Mouse (Mus musculus) embryonic facial prominence, embryonic 10.5 days (tissue): Measurements from ENCODE around the gene Wipi1. TPM values are rescaled to one million over a fixed set of nuclear protein-coding genes. Genes with fewer than 3 reads are reported as not detected.

ENCODE experiments used
- DNase-seq: peaks from one replicate; pipeline ENCODE4 v3.0.0-alpha.2; 2017; ENCODE audit warnings: low spot score
- H3K27ac ChIP-seq: fragments of 300-500 bp; sonication (generic); replicated peaks from 2 replicates; pipeline ENCODE4 v1.5.1; 2016; ENCODE audit warnings: mild to moderate bottlenecking
- H3K27me3 ChIP-seq: fragments of 300-500 bp; sonication (generic); replicated peaks from 2 replicates; pipeline ENCODE4 v1.6.1; 2016; ENCODE audit warnings: low read depth, mild to moderate bottlenecking; ENCODE audit not compliant: poor library complexity, severe bottlenecking
- H3K36me3 ChIP-seq: fragments of 300-500 bp; sonication (generic); replicated peaks from 2 replicates; pipeline ENCODE4 v1.6.1; 2016; ENCODE audit warnings: mild to moderate bottlenecking, moderate library complexity
- H3K4me1 ChIP-seq: fragments of 300-500 bp; sonication (generic); 2 replicates; pipeline ENCODE4 v1.6.1; 2016
- H3K4me3 ChIP-seq: fragments of 300-500 bp; sonication (generic); 2 replicates; pipeline ENCODE4 v1.5.1; 2016; ENCODE audit warnings: mild to moderate bottlenecking, moderate library complexity
- H3K9me3 ChIP-seq: fragments of 300-500 bp; sonication (generic); 2 replicates; pipeline ENCODE4 v1.6.1; 2016; ENCODE audit warnings: mild to moderate bottlenecking
- WGBS: fragments of 180-500 bp; shearing (Covaris S2); methylation state at CpG from one replicate; pipeline ENCODE4 v1.1.7; 2016; 5-methylcytosine and 5-hydroxymethylcytosine counted together
- polyA plus RNA-seq: library from polyadenylated mRNA; unstranded; fragments of >200 nt; fragmentation: Nextera tagmentation; extraction: Ambion mirVana; gene quantifications from 2 replicates; pipeline ENCODE4 v1.2.1, GENCODE M21; 2016

The Wipi1 gene
- polyA plus RNA-seq, 1 experiment from 2014 or later = 25.3 TPM

- WGBS = 72% methylated on average over 9 of the region's 9 CpGs
- no peaks in the 10 kb centered on the region for H3K9me3 ChIP-seq
- no peak for DNase-seq
Measured at GRCm38 (mm10) chr11:109615286-109615685, 3.5 kb upstream of the Wipi1 start.

GRCm38 (mm10) chr11:109612871-109613529 lies 1.2 kb upstream of the Wipi1 start:
- H3K9me3 ChIP-seq = no peaks in the 10 kb centered on the region
- peaks cover 37% of the 10 kb centered on the region for H3K4me1 ChIP-seq
- no peaks in the 10 kb centered on the region for H3K36me3 ChIP-seq
- WGBS = 73% methylated on average over 7 of the region's 7 CpGs
- H3K27ac ChIP-seq = no peak overlapping the region
- no peak for DNase-seq
- H3K27me3 ChIP-seq = peaks cover 7% of the 10 kb centered on the region; the same call in 1 of the 2 replicates
- no peak overlapping the region for H3K4me3 ChIP-seq

More at GRCm38 (mm10) chr11:109615286-109615685, 3.5 kb upstream of the Wipi1 start:
- H3K4me3 ChIP-seq = no peak overlapping the region
- H3K27ac ChIP-seq = no peak overlapping the region
- H3K27me3 ChIP-seq = peaks cover 7% of the 10 kb centered on the region; the same call in 1 of the 2 replicates
- H3K36me3 ChIP-seq = no peaks in the 10 kb centered on the region
- peaks cover 27% of the 10 kb centered on the region for H3K4me1 ChIP-seq

- Histone ChIP-seq H3K27ac (peak overlapping the region; percentile 93), H3K36me3 (no peaks in the 10 kb centered on the region), H3K27me3 (peaks cover 7% of the 10 kb centered on the region; the same call in 1 of the 2 replicates), H3K4me3 (peak overlapping the region; percentile 85), H3K9me3 (no peaks in the 10 kb centered on the region), H3K4me1 (peaks cover 27% of the 10 kb centered on the region)
- WGBS = under 1% methylated on average over 26 of the region's 26 CpGs
- no peak for DNase-seq
Measured at GRCm38 (mm10) chr11:109610795-109611302, 918 bp downstream of the Wipi1 start.

- H3K27ac ChIP-seq = peak overlapping the region; percentile 93
- peak; percentile 33 for DNase-seq
Measured at GRCm38 (mm10) chr11:109610046-109610794, 1.5 kb downstream of the Wipi1 start.

GRCm38 (mm10) chr11:109608976-109609625 lies 2.7 kb downstream of the Wipi1 start:
- Histone ChIP-seq H3K4me1 (peaks cover 27% of the 10 kb centered on the region), H3K36me3 (peaks cover 7% of the 10 kb centered on the region; the same call in 1 of the 2 replicates), H3K4me3 (no peak overlapping the region), H3K27me3 (peaks cover 7% of the 10 kb centered on the region; the same call in 1 of the 2 replicates), H3K9me3 (no peaks in the 10 kb centered on the region), H3K27ac (0 out of 2 replicates have a peak overlapping the region, but pooled peaks have one; percentile 93)
- 79% methylated on average over 6 of the region's 6 CpGs for WGBS
- DNase-seq = no peak

More at GRCm38 (mm10) chr11:109610046-109610794, 1.5 kb downstream of the Wipi1 start:
- WGBS = 12% methylated on average over 9 of the region's 9 CpGs
- peaks cover 27% of the 10 kb centered on the region for H3K4me1 ChIP-seq
- H3K36me3 ChIP-seq = no peaks in the 10 kb centered on the region
- no peaks in the 10 kb centered on the region for H3K9me3 ChIP-seq
- peak overlapping the region; percentile 85 for H3K4me3 ChIP-seq
- H3K27me3 ChIP-seq = peaks cover 7% of the 10 kb centered on the region; the same call in 1 of the 2 replicates

- H3K4me1 ChIP-seq = peaks cover 27% of the 10 kb centered on the region
- H3K27me3 ChIP-seq = no peaks in the 10 kb centered on the region
- no peak for DNase-seq
- peaks cover 21% of the 10 kb centered on the region; the same call in 1 of the 2 replicates for H3K36me3 ChIP-seq
- no peak overlapping the region for H3K27ac ChIP-seq
- WGBS = 87% methylated on average over 6 of the region's 6 CpGs
- no peak overlapping the region for H3K4me3 ChIP-seq
- no peaks in the 10 kb centered on the region for H3K9me3 ChIP-seq
Measured at GRCm38 (mm10) chr11:109607600-109607999, 4.2 kb downstream of the Wipi1 start.

- no peak for DNase-seq
- no peak overlapping the region for H3K4me3 ChIP-seq
- H3K9me3 ChIP-seq = no peaks in the 10 kb centered on the region
- H3K36me3 ChIP-seq = peaks cover 52% of the 10 kb centered on the region
- H3K27ac ChIP-seq = no peak overlapping the region
- H3K27me3 ChIP-seq = no peaks in the 10 kb centered on the region
- peaks cover 3% of the 10 kb centered on the region; the same call in 1 of the 2 replicates for H3K4me1 ChIP-seq
- WGBS = 86% methylated on average over 12 of the region's 12 CpGs
Measured at GRCm38 (mm10) chr11:109598778-109599570, 12.8 kb downstream of the Wipi1 start.

GRCm38 (mm10) chr11:109594761-109595160 lies 17.0 kb downstream of the Wipi1 start:
- DNase-seq = no peak
- peaks cover 14% of the 10 kb centered on the region for H3K4me1 ChIP-seq
- H3K27ac ChIP-seq = no peak overlapping the region; the same call in 1 of the 2 replicates
- H3K4me3 ChIP-seq = no peak overlapping the region
- no peaks in the 10 kb centered on the region for H3K27me3 ChIP-seq
- no peaks in the 10 kb centered on the region for H3K9me3 ChIP-seq
- H3K36me3 ChIP-seq = peaks cover 18% of the 10 kb centered on the region
- 92% methylated on average over 8 of the region's 8 CpGs for WGBS

GRCm38 (mm10) chr11:109593200-109593981 lies 18.4 kb downstream of the Wipi1 start:
- H3K36me3 ChIP-seq = peaks cover 7% of the 10 kb centered on the region
- no peak overlapping the region for H3K4me3 ChIP-seq
- H3K9me3 ChIP-seq = no peaks in the 10 kb centered on the region
- peak; percentile 44 for DNase-seq
- H3K4me1 ChIP-seq = peaks cover 14% of the 10 kb centered on the region
- 0 out of 2 replicates have a peak overlapping the region, but pooled peaks have one; percentile 16 for H3K27ac ChIP-seq
- no peaks in the 10 kb centered on the region for H3K27me3 ChIP-seq
- WGBS = 66% methylated on average over 6 of the region's 6 CpGs

GRCm38 (mm10) chr11:109591511-109591910 lies 20.3 kb downstream of the Wipi1 start:
- H3K9me3 ChIP-seq = no peaks in the 10 kb centered on the region
- H3K27me3 ChIP-seq = no peaks in the 10 kb centered on the region
- H3K4me3 ChIP-seq = no peak overlapping the region
- H3K36me3 ChIP-seq = peaks cover 7% of the 10 kb centered on the region
- H3K4me1 ChIP-seq = peaks cover 23% of the 10 kb centered on the region
- 83% methylated on average over 4 of the region's 4 CpGs for WGBS
- no peak for DNase-seq
- no peak overlapping the region for H3K27ac ChIP-seq

- Histone ChIP-seq H3K36me3 (peaks cover 4% of the 10 kb centered on the region), H3K9me3 (no peaks in the 10 kb centered on the region), H3K4me1 (peaks cover 23% of the 10 kb centered on the region), H3K27ac (no peak overlapping the region), H3K27me3 (no peaks in the 10 kb centered on the region), H3K4me3 (no peak overlapping the region)
- WGBS = 89% methylated on average over 8 of the region's 8 CpGs
- DNase-seq = no peak
Measured at GRCm38 (mm10) chr11:109590012-109590411, 21.8 kb downstream of the Wipi1 start.
